Mouse (Mus musculus) CH12.LX (cell line): ENCODE results near the gene Gm47289. TPM values are rescaled to one million over a fixed set of nuclear protein-coding genes. Genes with fewer than 3 reads are reported as not detected.

ENCODE experiments used
- DNase-seq: peaks from one replicate; pipeline ENCODE4 v3.0.0-alpha.2; 2013; ENCODE audit errors: extremely low read depth
- H3K27ac ChIP-seq: 2 replicates; pipeline ENCODE4 v1.5.1; 2012; ENCODE audit warnings: low read depth, mild to moderate bottlenecking, control low read depth, moderate library complexity; ENCODE audit not compliant: insufficient read depth
- H3K27me3 ChIP-seq: replicated peaks from 2 replicates; pipeline ENCODE3; 2012; ENCODE audit warnings: inconsistent platforms
- H3K36me3 ChIP-seq, 2 experiments: replicated peaks in 1 of 2; 2 replicates each; pipeline versions ENCODE3 to v1.6.1; 2012; ENCODE audit warnings: inconsistent platforms in 1 of 2, low read length in 1 of 2, mild to moderate bottlenecking in 1 of 2, mixed read lengths in 1 of 2, moderate library complexity in 1 of 2; ENCODE audit not compliant: control insufficient read depth in 1 of 2, insufficient read depth in 1 of 2
- H3K4me1 ChIP-seq, 2 experiments: 2 replicates each; pipeline ENCODE4 v1.6.1; 2012; ENCODE audit warnings: inconsistent platforms in 1 of 2, moderate library complexity in 1 of 2; ENCODE audit not compliant: insufficient read depth in 2 of 2, control insufficient read depth in 1 of 2
- H3K4me2 ChIP-seq: 2 replicates; pipeline ENCODE4 v1.6.1; 2012; ENCODE audit warnings: low read depth, mild to moderate bottlenecking, control low read depth; ENCODE audit not compliant: poor library complexity, insufficient read depth, severe bottlenecking
- H3K4me3 ChIP-seq, 3 experiments: fragments of 150-350 bp in 1 of 3; sonication (generic) in 1 of 3; replicated peaks in 1 of 3; 2 replicates each; pipeline versions ENCODE3 to v1.5.1; 2011 to 2012; ENCODE audit warnings: low read depth in 2 of 3, low read length in 2 of 3, mild to moderate bottlenecking in 2 of 3, moderate library complexity in 2 of 3, control low read depth in 1 of 3, improper control_type of control experiment in 1 of 3, inconsistent platforms in 1 of 3, mixed read lengths in 1 of 3; ENCODE audit not compliant: poor library complexity in 1 of 3
- H3K79me2 ChIP-seq: replicated peaks from 2 replicates; pipeline ENCODE4 v1.6.1; 2012; ENCODE audit warnings: mild to moderate bottlenecking, moderate library complexity; ENCODE audit not compliant: control insufficient read depth, poor library complexity, insufficient read depth, severe bottlenecking; ENCODE audit errors: extremely low read depth
- H3K9ac ChIP-seq: 2 replicates; pipeline ENCODE4 v1.6.1; 2012; ENCODE audit warnings: low read depth, mild to moderate bottlenecking, control low read depth, moderate library complexity; ENCODE audit not compliant: insufficient read depth
- H3K9me3 ChIP-seq: replicated peaks from 2 replicates; pipeline ENCODE3; 2012; ENCODE audit warnings: low read length, inconsistent platforms, mixed read lengths
- CTCF ChIP-seq, 2 experiments: IDR thresholded peaks in 1 of 2; conservative IDR thresholded peaks in 1 of 2; 2 replicates each; pipeline ENCODE4 v1.5.1; 2011 to 2012; ENCODE audit warnings: low read depth in 2 of 2, low read length in 2 of 2, improper control_type of control experiment in 1 of 2, inconsistent platforms in 1 of 2, mild to moderate bottlenecking in 1 of 2, moderate library complexity in 1 of 2
- EP300 ChIP-seq: IDR thresholded peaks from 2 replicates; pipeline ENCODE4 v1.6.1; 2011; ENCODE audit warnings: low read length, improper control_type of control experiment
- ETS1 ChIP-seq: conservative IDR thresholded peaks from 2 replicates; pipeline ENCODE4 v1.6.1; 2012; ENCODE audit warnings: low read depth, mild to moderate bottlenecking, inconsistent platforms, low read length, improper control_type of control experiment, moderate library complexity
- IRF4 ChIP-seq: IDR thresholded peaks from 2 replicates; pipeline ENCODE4 v1.6.1; 2014; ENCODE audit warnings: low read depth, mild to moderate bottlenecking, inconsistent platforms, low read length, improper control_type of control experiment
- JUND ChIP-seq: conservative IDR thresholded peaks from 2 replicates; pipeline ENCODE4 v1.6.1; 2011; ENCODE audit warnings: low read depth, low read length, improper control_type of control experiment
- KAT2A ChIP-seq: IDR thresholded peaks from 2 replicates; pipeline ENCODE4 v1.6.1; 2012; ENCODE audit warnings: low read length, improper control_type of control experiment, inconsistent platforms; ENCODE audit not compliant: insufficient replicate concordance
- MAFK ChIP-seq: IDR thresholded peaks from 2 replicates; pipeline ENCODE4 v1.6.1; 2011; ENCODE audit warnings: low read length, improper control_type of control experiment; ENCODE audit not compliant: insufficient replicate concordance
- MAX ChIP-seq: IDR thresholded peaks from 2 replicates; pipeline ENCODE4 v1.6.1; 2011; ENCODE audit warnings: low read length, improper control_type of control experiment
- MAZ ChIP-seq: IDR thresholded peaks from 2 replicates; pipeline ENCODE4 v1.6.1; 2012; ENCODE audit warnings: low read depth, mild to moderate bottlenecking, inconsistent platforms, low read length, improper control_type of control experiment, moderate library complexity
- MEF2A ChIP-seq: IDR thresholded peaks from 2 replicates; pipeline ENCODE4 v1.6.1; 2014; ENCODE audit warnings: low read depth, mild to moderate bottlenecking, inconsistent platforms, low read length, improper control_type of control experiment, borderline replicate concordance
- MXI1 ChIP-seq: IDR thresholded peaks from 2 replicates; pipeline ENCODE4 v1.6.1; 2011; ENCODE audit warnings: mild to moderate bottlenecking, low read depth, low read length, improper control_type of control experiment
- NRF1 ChIP-seq: IDR thresholded peaks from 2 replicates; pipeline ENCODE4 v1.6.1; 2014; ENCODE audit warnings: low read depth, mild to moderate bottlenecking, inconsistent platforms, low read length, improper control_type of control experiment, moderate library complexity
- RCOR1 ChIP-seq: conservative IDR thresholded peaks from 2 replicates; pipeline ENCODE4 v1.6.1; 2012; ENCODE audit warnings: low read depth, mild to moderate bottlenecking, inconsistent platforms, low read length, improper control_type of control experiment
- SIN3A ChIP-seq: IDR thresholded peaks from 2 replicates; pipeline ENCODE4 v1.6.1; 2012; ENCODE audit warnings: low read length, improper control_type of control experiment, inconsistent platforms
- SMC3 ChIP-seq: IDR thresholded peaks from 2 replicates; pipeline ENCODE4 v1.6.1; 2011; ENCODE audit warnings: low read depth, low read length, improper control_type of control experiment
- TBP ChIP-seq: conservative IDR thresholded peaks from 2 replicates; pipeline ENCODE4 v1.6.1; 2011; ENCODE audit warnings: low read depth, low read length, improper control_type of control experiment
- ZKSCAN1 ChIP-seq: IDR thresholded peaks from 2 replicates; pipeline ENCODE4 v1.6.1; 2012; ENCODE audit warnings: low read depth, inconsistent platforms, low read length, improper control_type of control experiment, borderline replicate concordance
- ZNF384 ChIP-seq: IDR thresholded peaks from 2 replicates; pipeline ENCODE4 v1.6.1; 2012; ENCODE audit warnings: low read depth, low read length, improper control_type of control experiment, inconsistent platforms
- dilution Hi-C: fragments of 300-500 bp; cut with MboI; formaldehyde crosslinking; loops from 2 replicates; pipeline ENCODE4 v1.14.3; 2020; ENCODE audit warnings: low sequenced_read_pairs; ENCODE audit not compliant: extremely low pct_unique_long_range_greater_than_20kb, extremely low pct_ligation_motif_present
- in situ Hi-C: fragments of 300-500 bp; cut with MboI; formaldehyde crosslinking; loops from 3 replicates; pipeline ENCODE4 v1.14.3; 2019; ENCODE audit warnings: low sequenced_read_pairs, low pct_ligation_motif_present, low pct_unique_long_range_greater_than_20kb, mixed read lengths
- polyA plus RNA-seq: library from polyadenylated mRNA; unstranded; fragments of >175 nt; gene quantifications from 2 replicates; pipeline ENCODE4 v1.2.1, GENCODE M21; 2012; ENCODE audit warnings: low read depth; ENCODE audit not compliant: insufficient read length
- total RNA-seq, 2 experiments: library from RNA; depleted of rRNA; stranded (reverse); fragments of 300-350 nt in 1 of 2; fragments of >200 nt in 1 of 2; gene quantifications; 2 replicates each; pipeline ENCODE4 v1.2.3; 2012 to 2014

Gm47289 gene
- total RNA-seq (2012; rRNA removed) (not detected in 2 replicates), total RNA-seq (2014; rRNA removed) (not detected in 2 replicates), polyA plus RNA-seq (not detected in 2 replicates)

- H3K9me3 ChIP-seq: no peaks in the 10 kb centered on the region
- peaks cover 0 to 2% of the 10 kb centered on the region in 2 experiments; a peak in 2 of 4 replicates for H3K4me1 ChIP-seq
- TF ChIP-seq TBP (no peak), JUND (no peak), MAFK (no peak), SMC3 (no peak), IRF4 (no peak), KAT2A (no peak), ETS1 (no peak), RCOR1 (no peak), MAZ (no peak), ZNF384 (no peak), MAX (no peak), MXI1 (no peak), SIN3A (no peak), EP300 (no peak)
- TF ChIP-seq, all 38 proteins: peak for 0
- Histone ChIP-seq H3K27ac (no peak within 1 kb of the TSS), H3K9ac (no peak within 1 kb of the TSS), H3K36me3 (no peaks in the 10 kb centered on the region), H3K27me3 (peaks cover 64% of the 10 kb centered on the region), H3K79me2 (no peaks in the 10 kb centered on the region), H3K4me2 (no peak within 1 kb of the TSS), H3K4me3 (no peak within 1 kb of the TSS)
- in situ Hi-C loops (loop anchor here (10.0 kb wide), 1 partner anchor 196 kb away; the partner anchor contains the start of gene Xylb), dilution Hi-C loops (no loop called here)
- no peak for DNase-seq
These were observed at the start of gene Gm47289 for GRCm38 (mm10) chr9:119158861-119159260. TSS of gene Gm47289 (plus strand) at chr9:119159161.

GRCm38 (mm10) chr9:119109685-119110353, 49.1 kb upstream of the Gm47289 start:
- dilution Hi-C loops (no loop called here), in situ Hi-C loops (loop anchor here (10.0 kb wide), 1 partner anchor 465 kb away; the partner anchor contains the start of gene Scn5a)
- H3K27ac ChIP-seq: no peak overlapping the region
- TF ChIP-seq MAX (no peak), SMC3 (no peak), RCOR1 (no peak), CTCF (conservative IDR thresholded peaks at IDR 0.05 in 1 of 2, IDR thresholded peaks at IDR 0.05 in 1 of 2; ENCODE audit: low read depth in 2 of 2, low read length in 2 of 2) (no peak), NRF1 (no peak), MEF2A (no peak), ZKSCAN1 (no peak)
- H3K9me3 ChIP-seq: peaks cover 2% of the 10 kb centered on the region
- H3K4me1 ChIP-seq: no peaks in the 10 kb centered on the region
- no peaks in the 10 kb centered on the region for H3K27me3 ChIP-seq
- no peak for DNase-seq
- H3K4me3 ChIP-seq: no peak overlapping the region
- H3K79me2 ChIP-seq: no peaks in the 10 kb centered on the region
- no peak overlapping the region for H3K4me2 ChIP-seq
- H3K36me3 ChIP-seq: no peaks in the 10 kb centered on the region
- H3K9ac ChIP-seq: no peak overlapping the region
